Mouse (Mus musculus) T-helper 2 cell (primary cell): ENCODE results near the gene Scn5a.

Experiments used
- in situ Hi-C: fragments of 300-600 bp; cut with MboI, MseI; formaldehyde crosslinking; loops from one replicate; pipeline ENCODE4 v1.15.1; 2025; ENCODE audit warnings: high pct_unique_total_duplicates

Scn5a gene

GRCm38 (mm10) chr9:119465056-119465455, 113.8 kb downstream of the Scn5a start:
- in situ Hi-C loops, result no loop called here

- in situ Hi-C loops, result loop anchor here (5.0 kb wide), 1 partner anchor 122 kb away; no protein-coding TSS in a partner anchor
Measured at GRCm38 (mm10) chr9:119460410-119460809, 118.4 kb downstream of the Scn5a start.

- in situ Hi-C loops, result no loop called here
Measured at GRCm38 (mm10) chr9:119457122-119457521, 121.7 kb downstream of the Scn5a start.

- in situ Hi-C loops, result no loop called here
Measured at GRCm38 (mm10) chr9:119455967-119456366, 122.8 kb downstream of the Scn5a start.

- in situ Hi-C loops, result no loop called here
Measured at GRCm38 (mm10) chr9:119445737-119446136, 133.1 kb downstream of the Scn5a start.

- in situ Hi-C loops, result no loop called here
Measured at GRCm38 (mm10) chr9:119444738-119445429, 133.9 kb downstream of the Scn5a start, which contains the start of gene Exog. TSS of gene Exog (plus strand) at chr9:119444943.

GRCm38 (mm10) chr9:119438498-119439000, 140.3 kb downstream of the Scn5a start:
- in situ Hi-C loops, result no loop called here

GRCm38 (mm10) chr9:119438065-119438464, 140.8 kb downstream of the Scn5a start:
- in situ Hi-C loops, result no loop called here

- in situ Hi-C loops, result no loop called here
Measured at GRCm38 (mm10) chr9:119435855-119436254, 143.0 kb downstream of the Scn5a start.
